ENCODE assay signal across 20 mouse cellular contexts in genomic region chr13:46429866-46430265, GRCm38 (mm10). TPM values are rescaled to one million over a fixed set of nuclear protein-coding genes. Genes with fewer than 3 reads are reported as not detected.
DNase-seq lines count a peak whose midpoint lies in the region; ATAC-seq and TF ChIP-seq lines count a peak whose summit lies in the region.
"Had no signal": no experiment of that assay in that cellular context is flagged by ENCODE, and none has a peak within 500 bp of the region (broad histone marks: within the 10 kb centered on the region; RNA-seq: fewer than 3 reads in every experiment).

No protein-coding gene starts in this region.

- H3K27me3 ChIP-seq in heart, embryonic 10.5 days (ENCODE audit: insufficient read depth, poor library complexity, severe bottlenecking), result no peaks in the 10 kb centered on the region
- H3K27me3 ChIP-seq in heart, postnatal 0 days (ENCODE audit: control insufficient read depth, insufficient read depth, low read length), result no peaks in the 10 kb centered on the region
- no peaks in the 10 kb centered on the region for H3K27me3 ChIP-seq in midbrain, embryonic 15.5 days (replicated peaks)
- H3K27me3 ChIP-seq: embryonic facial prominence, embryonic 12.5 days; forebrain, embryonic 15.5 days; hindbrain, embryonic 13.5 days had no signal

- H3K4me1 ChIP-seq in heart, embryonic 10.5 days, result peaks cover 23% of the 10 kb centered on the region
- peaks cover 17% of the 10 kb centered on the region; the same call in 1 of the 2 replicates for H3K4me1 ChIP-seq in heart, postnatal 0 days (ENCODE audit: control insufficient read depth, insufficient read depth)
- peaks cover 5% of the 10 kb centered on the region; the same call in 1 of the 2 replicates for H3K4me1 ChIP-seq in midbrain, embryonic 15.5 days
- H3K4me1 ChIP-seq: embryonic facial prominence, embryonic 12.5 days had no signal

- intact Hi-C loops in gastrocnemius, adult 2 months (cut with DNase I), result loop anchor here (5.0 kb wide), 1 partner anchor 92 kb away; no protein-coding TSS in a partner anchor

- H3K4me2 ChIP-seq in heart, postnatal 0 days (ENCODE audit: low read depth, low read length), result no peak overlapping the region
- H3K4me2 ChIP-seq in midbrain, embryonic 15.5 days, result no peak overlapping the region
- H3K4me2 ChIP-seq: embryonic facial prominence, embryonic 12.5 days; forebrain, embryonic 15.5 days; hindbrain, embryonic 13.5 days had no signal

- H3K27ac ChIP-seq in gastrocnemius, adult 2 months, result peak overlapping the region; percentile 98; the same call in 1 of the 2 replicates
- H3K27ac ChIP-seq in heart, embryonic 10.5 days, result no peak overlapping the region; the same call in 1 of the 2 replicates
- H3K27ac ChIP-seq in heart, postnatal 0 days (ENCODE audit: low read depth), result peak overlapping the region; percentile 94
- H3K27ac ChIP-seq in midbrain, embryonic 15.5 days, result no peak overlapping the region
- H3K27ac ChIP-seq: embryonic facial prominence, embryonic 12.5 days; forebrain, embryonic 15.5 days; hindbrain, embryonic 13.5 days; hindbrain, postnatal 0 days had no signal

- 67% methylated on average over 11 of the region's 11 CpGs for WGBS in heart, embryonic 10.5 days
- 43% methylated on average over 11 of the region's 11 CpGs for WGBS in heart, postnatal 0 days
- 92% methylated on average over 11 of the region's 11 CpGs for WGBS in midbrain, embryonic 15.5 days

- no peak overlapping the region for H3K9ac ChIP-seq in heart, postnatal 0 days (replicated peaks; ENCODE audit: low read depth, low read length)
- no peak overlapping the region for H3K9ac ChIP-seq in midbrain, embryonic 15.5 days
- H3K9ac ChIP-seq: embryonic facial prominence, embryonic 12.5 days; forebrain, embryonic 15.5 days; hindbrain, embryonic 13.5 days had no signal

- peaks cover 27% of the 10 kb centered on the region for H3K36me3 ChIP-seq in heart, embryonic 10.5 days
- peaks cover 18% of the 10 kb centered on the region for H3K36me3 ChIP-seq in heart, postnatal 0 days (replicated peaks; ENCODE audit: control insufficient read depth, insufficient read depth, low read length)
- peaks cover 8% of the 10 kb centered on the region; the same call in 1 of the 2 replicates for H3K36me3 ChIP-seq in midbrain, embryonic 15.5 days (replicated peaks)
- H3K36me3 ChIP-seq: embryonic facial prominence, embryonic 12.5 days; G1E had no signal

- no peak overlapping the region for H3K4me3 ChIP-seq in gastrocnemius, adult 2 months
- H3K4me3 ChIP-seq in heart, embryonic 10.5 days, result no peak overlapping the region
- no peak overlapping the region for H3K4me3 ChIP-seq in heart, postnatal 0 days (ENCODE audit: low read depth, low read length)
- H3K4me3 ChIP-seq in midbrain, embryonic 15.5 days, result no peak overlapping the region
- H3K4me3 ChIP-seq: embryonic facial prominence, embryonic 12.5 days; forebrain, embryonic 15.5 days; hindbrain, embryonic 13.5 days had no signal

- H3K9me3 ChIP-seq in heart, embryonic 10.5 days, result no peaks in the 10 kb centered on the region
- H3K9me3 ChIP-seq in heart, postnatal 0 days (replicated peaks; ENCODE audit: control insufficient read depth, low read length), result no peaks in the 10 kb centered on the region
- H3K9me3 ChIP-seq in midbrain, embryonic 15.5 days, result no peaks in the 10 kb centered on the region
- H3K9me3 ChIP-seq: embryonic facial prominence, embryonic 12.5 days; forebrain, embryonic 15.5 days; G1E; hindbrain, embryonic 13.5 days had no signal

- no peak for TF ChIP-seq CTCF in gastrocnemius, adult 2 months (IDR thresholded peaks at IDR 0.05)
- no peak for TF ChIP-seq CTCF in heart, postnatal 0 days (IDR thresholded peaks at IDR 0.05; ENCODE audit: low read depth)

- DNase-seq in gastrocnemius, adult 2 months, result no peak
- no peak for DNase-seq in gastrocnemius, postnatal 10 days
- peak; percentile 63 for DNase-seq in heart, embryonic 10.5 days (ENCODE audit: low spot score)
- no peak for DNase-seq in heart, postnatal 4 days
- DNase-seq in heart, postnatal 0 days (ENCODE audit: low spot score), result peak; percentile 53
- no peak for DNase-seq in cerebellum, adult 8-10 months
- DNase-seq: adrenal gland, postnatal 10 days; B cell, adult 2 months; cerebellum, adult 11 months; cerebellum, adult 9-10 months; cerebellum, postnatal 25 days; gastrocnemius, postnatal 14 days; kidney, adult 11 months had no signal

- ATAC-seq in heart, postnatal 0 days (ENCODE audit: insufficient read depth, low read depth), result peak; percentile 4; the same call in 1 of the 2 replicates
- no peak for ATAC-seq in midbrain, embryonic 15.5 days (replicated peaks)
- ATAC-seq: CD4-positive, CD25-positive, alpha-beta regulatory T cell, adult 4 months; forebrain, embryonic 15.5 days; hindbrain, postnatal 0 days had no signal

- TF ChIP-seq EP300 in heart, postnatal 0 days (IDR thresholded peaks at IDR 0.05; ENCODE audit: low read depth), result no peak

RNA-seq across cellular contexts. Expression of gene Rbm24, which starts 11.6 kb away (rescaled TPM):
- 100 to 1,000 TPM; 163 to 196 TPM for total RNA-seq in gastrocnemius, adult 2 months (2021)
- total RNA-seq in gastrocnemius, postnatal 10 days (2021), result 100 to 1,000 TPM; 170 to 193 TPM
- polyA plus RNA-seq in heart, embryonic 10.5 days (2016; fragmentation: Nextera tagmentation; extraction: Ambion mirVana), result 22.9 and 36.8 TPM in 2 replicates
- 100 to 1,000 TPM; 262 to 288 TPM for total RNA-seq in heart, postnatal 4 days (2021)
- 506 and 538 TPM in 2 replicates for total RNA-seq in heart, postnatal 0 days (2014; rRNA removed; ENCODE audit: low replicate concordance)
- polyA plus RNA-seq in heart, postnatal 0 days (2015; fragmentation: Nextera tagmentation; extraction: Ambion mirVana), result 60.0 and 69.7 TPM in 2 replicates
- polyA plus RNA-seq in midbrain, embryonic 15.5 days (2015; fragmentation: Nextera tagmentation; extraction: Ambion mirVana), result 4.2 and 5.5 TPM in 2 replicates
- polyA plus RNA-seq: G1E had no signal

Comparison
In these comparisons a context has a peak if more than half of its experiments do, and no peak if none do; other contexts are left out.
1. DNase-seq: peak in heart, embryonic 10.5 days (single experiment) and heart, postnatal 0 days (single experiment); none in gastrocnemius, adult 2 months (single experiment), gastrocnemius, postnatal 10 days (single experiment), heart, postnatal 4 days (single experiment) and cerebellum, adult 8-10 months (single experiment).
2. H3K27ac ChIP-seq: peak in gastrocnemius, adult 2 months (single experiment) and heart, postnatal 0 days (single experiment); none in heart, embryonic 10.5 days (single experiment) and midbrain, embryonic 15.5 days (single experiment).